Mouse (Mus musculus) cerebral cortex, adult 2 months (tissue): ENCODE results near the gene Gm9008.

Experiments used
- WGBS: fragments of 180-500 bp; shearing (Covaris S2); methylation state at CpG from one replicate; pipeline ENCODE4 v1.1.7; 2018; 5-methylcytosine and 5-hydroxymethylcytosine counted together

Gene Gm9008

DNA sequence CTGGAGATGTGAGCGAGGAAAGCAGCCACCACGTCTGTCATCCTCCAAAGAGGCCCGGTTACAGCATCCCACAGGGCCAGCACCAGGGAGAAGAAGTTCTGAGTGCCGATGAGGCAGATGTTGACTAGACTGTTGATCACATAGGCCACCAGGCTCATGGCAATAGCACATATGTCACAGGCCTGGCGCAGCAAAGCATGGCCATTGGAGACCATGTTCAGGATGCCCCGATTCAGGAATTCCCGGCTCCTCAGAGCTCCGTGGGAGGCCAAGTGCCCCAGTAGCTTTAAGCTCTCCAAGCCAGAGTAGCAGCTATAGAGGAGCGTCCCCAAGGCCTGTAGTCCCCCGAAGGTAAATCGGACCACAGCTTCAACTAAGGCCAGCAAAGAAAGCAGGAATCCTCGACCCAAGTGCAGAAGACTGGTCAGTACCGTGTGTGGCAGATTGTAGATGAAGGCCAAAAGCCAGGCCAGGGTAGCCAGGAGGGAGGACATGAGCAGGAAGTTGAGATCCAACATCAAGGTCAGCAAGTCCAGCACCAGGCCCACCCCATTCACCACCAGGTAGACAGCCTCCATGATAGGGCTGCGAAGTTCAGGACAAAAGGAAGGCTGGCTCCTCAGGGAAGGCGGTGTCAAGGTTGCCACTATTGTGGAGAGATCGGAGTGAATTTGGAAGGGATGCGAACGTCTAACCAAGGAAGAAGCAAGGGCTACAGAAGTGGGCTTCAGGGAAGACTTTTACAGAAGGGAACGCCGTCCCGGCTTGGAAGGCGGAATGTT is at the start of gene Gm9008:
Gene Gm9008 (minus strand): TSS at position 731 of the 782 bp plus-strand sequence.
- 96% methylated on average over 21 of the region's 22 CpGs for WGBS

DNA sequence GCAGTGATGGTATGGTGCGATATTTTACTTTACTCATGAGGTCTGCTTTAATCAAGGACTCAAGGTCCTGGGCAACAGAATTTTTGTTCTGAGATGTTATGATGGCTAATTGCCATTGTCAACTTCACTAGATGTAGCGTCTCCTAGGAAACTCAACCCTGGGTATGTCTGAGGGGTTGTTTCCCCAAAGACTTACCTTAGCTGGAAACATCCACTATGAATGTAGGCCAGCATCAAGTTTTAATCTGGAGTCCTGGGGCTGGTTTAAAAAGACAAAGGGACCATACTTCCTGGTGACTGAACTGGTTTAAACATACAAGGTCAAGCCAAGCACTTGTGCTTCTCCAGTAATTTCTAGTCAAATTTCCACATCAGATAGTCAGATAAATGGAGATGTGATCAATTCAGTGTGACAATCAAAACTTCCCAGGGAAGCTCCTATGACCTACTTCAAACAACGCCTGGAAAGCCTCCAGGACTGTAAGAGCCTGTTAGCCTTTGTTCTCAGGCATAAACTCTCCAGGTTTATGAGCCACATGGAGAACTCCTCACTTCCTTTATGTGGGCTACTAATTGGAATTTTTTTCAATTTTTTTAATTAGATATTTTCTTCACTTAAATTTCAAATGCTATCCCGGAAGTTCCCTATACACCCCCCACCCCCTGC is 24.5 kb upstream of the Gm9008 start:
- 70% methylated on average over 4 of the region's 4 CpGs for WGBS

DNA sequence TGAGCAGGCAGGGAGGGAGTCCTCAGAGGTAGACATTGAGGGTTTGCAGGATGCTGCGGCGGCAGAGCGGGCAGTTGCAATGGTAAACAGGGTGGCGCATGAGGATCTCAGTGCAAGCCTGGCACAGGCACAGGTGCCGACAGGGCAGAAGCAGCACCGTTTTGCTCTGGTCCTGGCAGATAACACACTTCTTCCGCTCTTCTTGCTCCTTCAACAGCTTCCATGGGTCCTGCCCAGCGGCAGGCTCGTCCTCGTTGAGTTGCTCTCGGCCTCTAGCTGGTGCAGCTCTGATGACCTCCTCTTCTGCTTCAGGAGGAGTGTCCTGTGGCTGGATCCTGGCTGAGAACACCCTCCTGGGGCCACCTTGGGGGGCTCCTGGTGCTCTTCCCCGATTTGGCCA is 1.2 kb downstream of the Gm9008 start:
- WGBS = 95% methylated on average over 12 of the region's 12 CpGs

DNA sequence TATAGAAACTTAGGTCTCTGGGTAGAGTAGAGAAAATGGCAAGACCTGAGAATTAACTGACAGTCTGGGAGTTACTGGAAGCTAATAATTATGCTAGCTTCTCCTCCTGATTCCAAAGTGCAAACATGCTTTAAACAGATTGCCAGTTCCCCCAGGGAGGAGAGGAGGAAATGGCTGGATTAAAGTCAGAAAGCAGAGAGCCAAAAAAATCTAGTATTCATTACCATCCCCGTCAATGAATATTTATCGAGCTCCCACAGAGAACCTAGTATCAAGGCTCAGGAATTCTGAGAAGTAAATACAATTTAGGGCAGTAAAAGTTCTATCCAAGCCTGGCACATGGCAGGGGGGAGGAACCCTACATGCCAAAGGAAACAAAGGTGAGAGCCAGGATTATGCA is 29.4 kb downstream of the Gm9008 start:
- 21% methylated on average over 2 of the region's 2 CpGs for WGBS
